Mouse (Mus musculus) testis, adult 10 weeks (tissue): ENCODE data around the gene Zfp790. TPM values are rescaled to one million over a fixed set of nuclear protein-coding genes. Genes with fewer than 3 reads are reported as not detected.

Source experiments
- polyA plus RNA-seq: library from polyadenylated mRNA; stranded (reverse); fragments of 350-450 nt; fragmentation: Illumina TruSeq; extraction: RNeasy Lipid Tissue Mini Kit (QIAGEN cat#74804); gene quantifications from one replicate; pipeline ENCODE4 v1.2.3, GENCODE M21; 2014; ENCODE audit warnings: low read depth, low replicate concordance

Zfp790 gene
- 2.7 TPM for polyA plus RNA-seq

DNA sequence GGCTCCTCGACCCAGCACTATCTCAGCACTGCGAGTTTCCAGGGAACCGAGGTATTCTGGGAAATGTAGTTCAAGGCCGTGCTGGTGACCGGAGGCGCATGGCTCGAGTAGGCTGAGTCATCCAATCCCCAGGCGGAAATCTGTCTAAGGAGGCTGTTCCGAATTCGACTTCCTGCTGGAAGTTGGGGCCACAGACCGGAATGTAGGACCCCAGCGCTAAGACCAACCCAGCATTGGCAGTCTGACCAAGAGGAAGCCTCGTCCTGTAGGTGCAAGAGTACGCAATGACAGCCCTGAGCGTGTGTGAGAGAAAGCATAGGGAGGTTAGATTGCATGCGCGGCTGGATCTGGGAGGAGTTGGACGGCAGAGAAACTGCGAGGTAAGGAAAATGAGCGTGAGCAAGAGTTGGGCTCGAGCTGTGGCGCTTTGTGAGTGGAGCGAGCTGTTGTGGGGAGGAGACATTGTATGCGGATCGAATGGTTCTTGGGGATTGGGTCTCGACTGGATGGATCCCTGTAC is at the start of gene Zfp790:
Gene Zfp790 (plus strand): TSS at position 205 of the 520 bp plus-strand sequence.

DNA sequence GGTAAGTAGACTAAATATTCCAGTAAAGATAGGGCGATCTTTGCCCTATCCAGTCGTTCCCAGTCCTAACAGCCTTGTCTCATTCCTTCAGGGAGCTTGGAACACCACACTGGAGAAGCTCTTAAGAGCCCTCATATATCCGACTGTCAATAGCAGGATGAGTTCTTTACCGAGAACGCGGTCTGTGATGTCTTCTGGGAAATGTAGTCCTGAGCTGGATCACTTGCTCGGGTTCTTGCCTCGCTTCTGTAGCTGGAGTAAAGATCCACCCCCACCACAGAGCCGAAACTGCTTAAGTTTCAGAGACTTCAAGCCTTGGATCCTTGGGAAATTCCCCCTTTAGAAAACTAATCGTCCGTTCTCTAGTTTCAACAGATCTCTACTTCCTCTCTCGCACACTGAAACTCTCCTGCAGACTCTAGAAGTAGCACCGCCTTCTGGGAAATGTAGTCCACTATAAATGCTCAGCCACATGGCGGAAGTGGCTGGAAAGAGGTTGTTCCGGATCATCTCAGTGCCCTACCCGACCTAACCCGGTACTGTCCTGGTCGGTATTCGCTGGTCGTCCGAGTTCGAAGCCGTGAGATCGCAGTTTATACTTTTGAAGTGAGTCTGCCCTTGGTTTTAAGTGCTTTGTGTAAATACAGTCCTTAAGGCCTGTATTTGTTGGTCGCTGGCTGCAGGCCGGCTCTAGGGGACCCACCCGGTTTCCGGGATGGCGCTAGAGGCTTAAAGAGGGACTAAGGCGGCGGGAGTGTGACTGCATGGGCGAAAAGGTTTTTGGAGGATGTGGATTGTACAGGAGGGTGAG is 47.6 kb upstream of the Zfp790 start, which contains the start of gene Zfp84:
Gene Zfp84 (plus strand): TSS at position 463 of the 811 bp plus-strand sequence.

DNA sequence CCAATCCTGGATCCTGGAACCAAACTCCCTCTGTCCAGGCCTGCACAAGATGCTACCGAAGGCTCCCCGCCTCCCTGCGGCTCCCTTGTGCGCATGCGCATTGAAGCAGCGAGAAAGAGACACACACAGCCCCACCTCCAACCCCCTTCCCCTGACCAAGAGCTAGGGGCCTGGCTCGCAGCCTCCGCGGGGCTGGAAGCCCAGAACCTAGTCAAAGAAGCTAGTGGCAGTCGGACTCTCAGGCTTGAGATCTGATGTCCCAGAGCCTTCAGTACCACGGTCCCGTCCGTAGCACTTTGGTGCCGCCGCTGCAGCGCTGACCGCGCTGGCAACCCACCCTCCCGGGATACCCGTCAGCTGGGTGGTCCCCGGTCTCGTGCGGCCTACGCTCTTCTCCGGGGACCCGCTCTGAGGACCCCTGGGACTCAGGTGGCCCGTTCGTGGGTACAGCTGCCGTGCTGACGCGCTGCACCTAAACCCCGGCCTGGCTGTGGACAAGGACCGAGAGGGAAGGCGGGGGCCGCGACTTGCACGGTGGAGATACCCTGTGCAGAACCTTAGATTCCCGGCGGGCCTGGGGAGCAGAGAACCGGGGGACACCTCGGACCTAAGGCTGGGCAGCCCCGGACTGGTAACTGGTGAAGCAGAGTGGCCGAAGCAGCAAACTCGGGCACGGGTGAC is 31.9 kb upstream of the Zfp790 start, which contains the start of gene Zfp30:
Gene Zfp30 (plus strand): TSS at position 128 of the 681 bp plus-strand sequence.

GRCm38 (mm10) chr7:29853219-29853842 is 37.4 kb downstream of the Zfp790 start, which contains the start of gene Zfp940:
Gene Zfp940, minus strand, starts transcription at chr7:29853669.

DNA sequence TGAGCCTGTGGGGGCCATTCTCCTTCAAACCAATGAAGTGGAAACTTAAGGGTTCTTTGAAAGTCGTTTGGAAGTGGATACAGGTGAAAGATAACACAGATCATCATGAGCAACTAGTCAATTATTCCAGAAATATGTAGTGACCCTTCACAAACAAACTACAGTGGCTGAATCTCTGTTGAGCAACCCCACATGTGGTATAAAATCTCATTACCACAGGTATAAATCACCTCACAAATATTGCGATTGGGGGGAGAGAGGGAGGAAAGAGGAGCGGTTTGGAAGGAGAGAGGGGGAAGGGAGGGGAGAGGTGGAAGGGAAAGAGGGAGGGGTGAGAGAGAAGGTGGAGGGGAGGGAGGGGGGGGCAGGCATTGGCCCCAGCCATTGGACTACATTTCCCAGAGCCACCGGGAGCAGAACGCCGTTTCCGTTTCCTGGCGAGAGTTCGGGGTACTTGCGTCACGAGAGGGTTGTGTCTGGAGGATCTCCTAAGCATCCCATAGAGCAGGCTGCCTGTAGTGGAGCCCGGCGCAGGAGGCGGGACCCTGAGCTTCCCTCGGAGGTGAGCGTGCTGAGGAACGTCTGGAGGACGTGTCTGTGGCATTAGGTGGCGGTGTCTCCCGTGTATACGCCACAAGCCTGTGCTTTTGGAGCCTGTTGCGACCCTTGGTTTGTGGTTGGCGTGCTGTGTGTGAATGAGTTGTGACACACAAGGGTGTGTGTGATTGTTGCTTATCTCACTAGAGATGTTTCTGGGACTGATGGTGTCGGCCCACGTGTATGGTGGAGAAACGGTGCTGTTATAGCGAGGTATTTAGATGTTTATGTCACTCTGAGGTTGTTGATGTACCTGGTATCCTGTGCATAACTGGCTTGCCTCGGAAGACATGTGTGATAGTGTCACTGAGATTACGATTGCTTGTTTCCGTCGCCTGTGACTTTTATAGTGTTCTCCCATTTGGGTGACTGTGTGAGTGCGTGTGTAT is 43.9 kb downstream of the Zfp790 start, which contains the start of gene Zfp420:
Gene Zfp420 (plus strand): TSS at position 448 of the 986 bp plus-strand sequence.

Other genes starting within 250 kb of the Zfp790 start
- gene Catsperg2, start 89.1 kb upstream of the Zfp790 start, polyA plus RNA-seq, result 94.6 TPM
- gene Zfp84, start 47.6 kb upstream of the Zfp790 start, polyA plus RNA-seq, result 2.0 TPM
- 0.29 TPM for gene Zfp30, start 32.1 kb upstream of the Zfp790 start, polyA plus RNA-seq
- 4.0 TPM for gene Zfp940, start 37.6 kb downstream of the Zfp790 start, polyA plus RNA-seq
- gene Zfp420, start 43.9 kb downstream of the Zfp790 start, polyA plus RNA-seq, result 5.7 TPM
- 3.7 TPM for gene Zfp27, start 90.5 kb downstream of the Zfp790 start, polyA plus RNA-seq
- gene Zfp383, start 92.1 kb downstream of the Zfp790 start, polyA plus RNA-seq, result 4.6 TPM
- 1.8 TPM for gene Zfp74, start 138.0 kb downstream of the Zfp790 start, polyA plus RNA-seq
- 3.3 TPM for gene Zfp568, start 167.8 kb downstream of the Zfp790 start, polyA plus RNA-seq
- 2.4 TPM for gene Zfp14, start 235.3 kb downstream of the Zfp790 start, polyA plus RNA-seq